Mouse (Mus musculus) lung, adult 18-20 months (tissue): Measurements from ENCODE around the gene Grid2ip.

Experiments used
- DNase-seq, 2 experiments: peaks; one replicate each; pipeline ENCODE4 v3.0.0; 2022; ENCODE audit warnings: mixed read lengths in 2 of 2

Gene Grid2ip

GRCm38 (mm10) chr5:143356686-143357388 lies at the start of gene Grid2ip:
Grid2ip (plus strand) TSS chr5:143357338.
- DNase-seq = no peak

GRCm38 (mm10) chr5:143308825-143309224 lies 48.3 kb upstream of the Grid2ip start:
- no peak for DNase-seq

DNA sequence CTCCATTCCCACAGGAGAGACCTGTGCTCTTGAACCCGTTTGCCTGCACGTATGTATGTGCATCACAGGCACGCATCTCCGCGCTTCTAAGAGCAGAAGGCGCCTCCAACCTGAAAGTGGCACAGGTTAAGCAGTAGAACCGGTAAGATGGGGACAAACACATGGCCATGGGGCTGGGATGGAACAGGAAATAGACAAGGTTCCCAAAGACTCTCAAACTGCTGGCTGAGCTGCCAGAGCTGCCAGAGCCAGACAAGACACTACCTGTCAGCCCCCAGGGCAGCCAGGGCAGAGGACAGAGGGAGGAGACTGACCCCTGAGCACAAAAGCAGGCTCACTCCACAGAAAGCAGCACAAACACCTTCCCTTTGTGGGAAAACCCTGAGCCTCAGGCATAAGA lies 47.2 kb upstream of the Grid2ip start:
- DNase-seq = no peak

- peak; percentile 71 to 80 for DNase-seq
These were observed 45.3 kb upstream of the Grid2ip start for GRCm38 (mm10) chr5:143311886-143312285.

DNA sequence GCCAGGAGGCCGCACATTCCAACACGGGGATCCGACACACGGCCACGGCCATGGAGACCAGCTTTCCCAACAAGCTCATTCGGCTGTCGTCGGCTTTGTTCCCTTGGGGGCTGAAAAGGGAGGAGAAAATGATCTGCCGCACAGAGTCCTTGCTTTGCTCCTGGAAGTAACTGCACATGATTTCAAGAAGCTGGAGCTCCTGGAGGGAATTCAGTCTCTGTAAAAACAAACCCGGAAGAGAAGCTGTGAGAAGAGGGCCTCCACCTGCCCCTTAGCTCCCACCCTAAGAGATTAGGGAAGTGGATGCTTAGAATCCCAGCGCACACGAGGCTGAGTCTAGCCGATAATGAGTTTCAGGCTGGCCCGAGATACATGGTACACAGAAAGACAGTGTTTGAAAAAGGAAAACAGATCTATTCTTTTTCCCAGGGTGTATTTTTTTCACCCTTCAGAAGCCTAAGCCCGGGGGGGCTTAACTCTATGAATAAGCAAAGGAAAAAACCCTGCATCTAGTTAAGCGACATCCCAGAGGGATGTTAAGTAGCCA lies 42.9 kb upstream of the Grid2ip start:
- no peak for DNase-seq

- peak; percentile 86 to 87 for DNase-seq
These were observed 42.2 kb upstream of the Grid2ip start, which contains the start of gene E130309D02Rik for GRCm38 (mm10) chr5:143314730-143315513. E130309D02Rik (minus strand) TSS chr5:143315360.

GRCm38 (mm10) chr5:143315514-143315888 lies 41.6 kb upstream of the Grid2ip start:
- no peak for DNase-seq

DNA sequence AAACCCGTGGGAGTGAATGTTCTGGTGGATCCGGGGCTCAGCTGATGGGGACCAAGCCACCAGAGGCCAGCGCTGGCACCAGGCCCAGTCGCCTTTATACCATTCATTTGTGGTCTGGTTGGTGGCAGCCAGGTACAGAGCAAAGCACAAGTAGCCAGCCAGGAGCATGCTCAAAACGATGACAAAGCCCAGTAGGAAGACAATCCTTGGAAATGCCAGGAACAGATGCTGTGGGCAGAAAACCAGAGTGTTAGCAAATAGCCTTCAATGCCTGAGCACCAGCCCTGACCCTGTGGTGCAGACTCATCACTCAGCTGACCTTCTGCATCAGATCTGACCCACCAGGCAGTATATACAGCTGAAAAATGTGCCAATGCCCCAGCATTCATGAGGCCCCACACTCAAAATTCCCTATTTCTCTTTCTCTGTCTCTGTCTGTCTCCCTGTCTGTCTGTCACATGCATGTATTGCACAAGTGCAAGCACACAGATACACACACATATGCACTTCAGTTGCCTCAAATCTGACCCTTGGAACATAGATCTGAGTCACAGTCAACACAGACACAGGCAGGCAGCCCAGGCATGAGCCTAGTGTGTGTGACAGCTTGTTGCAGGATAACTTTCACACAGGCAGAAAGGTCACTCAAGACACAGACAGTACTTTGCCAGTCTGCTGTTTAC lies 40.4 kb upstream of the Grid2ip start:
- no peak for DNase-seq

DNA sequence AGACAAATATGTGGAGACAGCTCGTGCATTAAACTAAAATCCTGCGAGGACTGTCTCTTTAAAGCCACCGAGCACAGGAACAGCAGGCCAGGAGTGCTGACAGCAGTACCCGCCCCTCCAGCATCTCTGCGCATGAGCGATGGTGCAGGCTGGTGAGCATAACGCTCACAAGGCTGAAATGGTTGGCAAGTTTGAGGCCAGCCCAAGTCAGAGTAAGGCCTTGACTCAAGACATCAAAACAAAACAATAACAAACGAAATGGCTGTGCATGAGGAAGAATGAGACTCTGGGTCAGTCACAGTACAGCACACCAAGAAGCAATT lies 39.9 kb upstream of the Grid2ip start:
- DNase-seq = no peak

GRCm38 (mm10) chr5:143328690-143329495 lies 28.2 kb upstream of the Grid2ip start, which contains the start of gene Zdhhc4:
Zdhhc4 (minus strand) TSS chr5:143329256.
- peak; percentile 86 to 89 for DNase-seq

DNA sequence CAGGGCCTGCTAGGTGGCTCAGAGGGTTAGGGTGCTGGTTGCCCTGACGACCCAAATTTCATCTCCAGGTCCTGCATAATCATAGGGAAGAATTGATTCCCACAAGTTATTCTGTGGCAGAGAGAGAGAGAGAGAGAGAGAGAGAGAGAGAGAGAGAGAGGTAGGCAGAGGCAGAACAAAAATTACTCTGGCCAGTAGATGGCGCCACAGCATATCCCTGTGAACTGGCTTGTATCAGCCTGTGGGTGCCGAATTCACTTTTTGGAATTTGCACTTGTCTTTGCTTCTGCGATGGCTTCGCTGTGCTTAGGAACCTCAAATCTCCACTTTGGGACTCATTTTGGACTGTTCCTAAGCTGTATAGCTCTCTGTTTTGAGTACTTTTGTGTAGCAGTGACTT lies 23.3 kb upstream of the Grid2ip start:
- DNase-seq = peak; percentile 35 to 58

GRCm38 (mm10) chr5:143334418-143335088 lies 22.6 kb upstream of the Grid2ip start:
- no peak for DNase-seq

- no peak for DNase-seq
These were observed 22.1 kb upstream of the Grid2ip start for GRCm38 (mm10) chr5:143335089-143335460.

- DNase-seq = no peak
These were observed 20.6 kb upstream of the Grid2ip start for GRCm38 (mm10) chr5:143336559-143336958.

- DNase-seq = no peak
These were observed 17.5 kb upstream of the Grid2ip start for GRCm38 (mm10) chr5:143339603-143340002.

DNA sequence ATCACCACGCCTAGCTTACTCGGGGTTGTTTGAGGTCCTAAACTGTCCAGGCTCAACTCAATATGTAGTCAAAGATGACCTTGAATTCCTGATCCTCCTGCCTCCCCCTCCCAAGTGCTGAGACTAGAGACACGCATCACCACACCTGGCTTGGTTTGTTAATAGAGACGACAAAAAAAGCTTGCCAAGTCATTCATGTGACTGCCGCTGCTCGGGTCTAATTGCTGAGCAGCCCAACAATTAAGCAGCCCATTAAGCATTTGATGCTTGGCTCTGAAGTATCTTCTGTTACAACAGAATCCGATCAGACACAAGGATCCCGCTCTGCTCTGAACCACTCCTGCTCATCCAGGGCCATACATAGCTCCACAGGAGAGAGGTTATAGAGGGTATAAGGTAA lies 10.8 kb upstream of the Grid2ip start:
- DNase-seq = no peak

- no peak for DNase-seq
These were observed 1.1 kb upstream of the Grid2ip start for GRCm38 (mm10) chr5:143356017-143356416.

- no peak for DNase-seq
These were observed 426 bp downstream of the Grid2ip start for GRCm38 (mm10) chr5:143357564-143357963.

DNA sequence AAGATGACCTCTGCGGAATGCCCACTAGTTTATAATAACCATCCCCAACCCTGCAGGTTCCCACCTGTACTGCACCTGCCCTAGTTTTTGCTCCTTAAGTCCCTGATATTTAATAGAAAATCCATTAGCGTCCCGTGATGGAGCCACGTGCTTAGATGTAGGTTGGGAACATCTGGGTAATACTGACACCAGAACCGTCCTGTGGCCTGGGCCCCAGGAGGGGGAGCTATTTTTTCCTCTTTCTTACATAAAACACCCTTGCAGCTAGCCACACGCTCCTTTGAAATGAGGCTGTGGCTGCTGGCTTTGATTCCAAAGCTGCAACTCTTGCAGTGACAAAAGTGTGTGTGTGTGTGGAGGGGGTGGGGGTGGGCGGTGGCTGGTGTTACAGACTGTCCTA lies 2.1 kb downstream of the Grid2ip start:
- DNase-seq = no peak

GRCm38 (mm10) chr5:143360000-143360399 lies 2.9 kb downstream of the Grid2ip start:
- no peak for DNase-seq

- DNase-seq = no peak
These were observed 4.3 kb downstream of the Grid2ip start for GRCm38 (mm10) chr5:143361428-143361827.
